Comparison of ENCODE assay signal across 32 mouse cellular contexts in genomic region chr9:121015810-121016502, GRCm38 (mm10).
A peak's percentile ranks its signal among the peaks of the same experiment; 100 is the strongest.
DNase-seq lines count a peak whose midpoint lies in the region; ATAC-seq and TF ChIP-seq lines count a peak whose summit lies in the region.
"Had no signal": no experiment of that assay in that cellular context is flagged by ENCODE, and none has a peak within 500 bp of the region (broad histone marks: within the 10 kb centered on the region; RNA-seq: fewer than 3 reads in every experiment).

No protein-coding gene starts in this region.

- H3K4me2 ChIP-seq in lung, embryonic 16.5 days (ENCODE audit: low read depth, low read length): no peak overlapping the region
- no peak overlapping the region for H3K4me2 ChIP-seq in limb, embryonic 15.5 days
- H3K4me2 ChIP-seq: embryonic facial prominence, embryonic 15.5 days; forebrain, embryonic 13.5 days; heart, embryonic 12.5 days; hindbrain, embryonic 13.5 days; lung, embryonic 14.5 days; midbrain, embryonic 13.5 days; neural tube, embryonic 13.5 days had no signal

- no peak overlapping the region for H3K4me3 ChIP-seq in lung, embryonic 16.5 days (ENCODE audit: low read length)
- no peak overlapping the region for H3K4me3 ChIP-seq in lung, adult 2 months (replicated peaks; ENCODE audit: extremely low read depth, low read depth, low read length)
- no peak overlapping the region for H3K4me3 ChIP-seq in limb, embryonic 15.5 days
- H3K4me3 ChIP-seq: embryonic facial prominence, embryonic 15.5 days; forebrain, embryonic 13.5 days; heart, embryonic 12.5 days; hindbrain, embryonic 13.5 days; megakaryocyte, embryonic 14.5 days; midbrain, embryonic 13.5 days; neural tube, embryonic 13.5 days had no signal

- 48% methylated on average over 11 of the region's 11 CpGs for WGBS in lung, embryonic 16.5 days
- WGBS in lung, adult 2 months: 68% methylated on average over 11 of the region's 11 CpGs
- WGBS in limb, embryonic 15.5 days: 52% methylated on average over 11 of the region's 11 CpGs

- TF ChIP-seq CTCF in lung, adult 2 months (IDR thresholded peaks at IDR 0.05; ENCODE audit: insufficient read depth, low read length): no peak

- no peaks in the 10 kb centered on the region for H3K9me3 ChIP-seq in lung, embryonic 16.5 days (ENCODE audit: control insufficient read depth, low read length)
- no peaks in the 10 kb centered on the region for H3K9me3 ChIP-seq in limb, embryonic 15.5 days
- H3K9me3 ChIP-seq: embryonic facial prominence, embryonic 15.5 days; forebrain, embryonic 13.5 days; hindbrain, embryonic 13.5 days; midbrain, embryonic 13.5 days; neural tube, embryonic 13.5 days had no signal

- peak; percentile 61; the same call in 1 of the 2 replicates for ATAC-seq in lung, embryonic 16.5 days (ENCODE audit: low read depth)
- no peak for ATAC-seq in limb, embryonic 15.5 days (ENCODE audit: insufficient number of reproducible peaks, low FRiP score, low TSS enrichment, low read depth)
- no peak for ATAC-seq in monocyte, adult 5-6 weeks (replicated peaks; ENCODE audit: insufficient number of reproducible peaks, low FRiP score, low TSS enrichment, poor library complexity, severe bottlenecking)
- ATAC-seq: forebrain, embryonic 13.5 days; intestine, embryonic 16.5 days; midbrain, embryonic 13.5 days had no signal

- no peaks in the 10 kb centered on the region for H3K36me3 ChIP-seq in lung, embryonic 16.5 days (ENCODE audit: control insufficient read depth, insufficient read depth, low read length)
- H3K36me3 ChIP-seq in limb, embryonic 15.5 days: no peaks in the 10 kb centered on the region
- H3K36me3 ChIP-seq: embryonic facial prominence, embryonic 15.5 days; heart, embryonic 12.5 days; hindbrain, embryonic 13.5 days; midbrain, embryonic 13.5 days; neural tube, embryonic 13.5 days had no signal

- no peak overlapping the region for H3K9ac ChIP-seq in lung, embryonic 16.5 days (ENCODE audit: low read length)
- no peak overlapping the region for H3K9ac ChIP-seq in limb, embryonic 15.5 days
- H3K9ac ChIP-seq: embryonic facial prominence, embryonic 15.5 days; forebrain, embryonic 13.5 days; heart, embryonic 12.5 days; hindbrain, embryonic 13.5 days; liver, embryonic 14.5 days; lung, embryonic 14.5 days; midbrain, embryonic 13.5 days; neural tube, embryonic 13.5 days had no signal

- H3K4me1 ChIP-seq in lung, embryonic 16.5 days (replicated peaks; ENCODE audit: control insufficient read depth, insufficient read depth, low read length): no peaks in the 10 kb centered on the region
- no peaks in the 10 kb centered on the region for H3K4me1 ChIP-seq in lung, adult 2 months (ENCODE audit: control insufficient read depth, insufficient read depth, low read length)
- H3K4me1 ChIP-seq in limb, embryonic 15.5 days: peaks cover 19% of the 10 kb centered on the region

- H3K27me3 ChIP-seq in lung, embryonic 16.5 days (ENCODE audit: control insufficient read depth, insufficient read depth, low read depth, low read length): no peaks in the 10 kb centered on the region
- H3K27me3 ChIP-seq in limb, embryonic 15.5 days: no peaks in the 10 kb centered on the region
- H3K27me3 ChIP-seq: CH12.LX; embryonic facial prominence, embryonic 15.5 days; forebrain, embryonic 13.5 days; heart, embryonic 12.5 days; hindbrain, embryonic 13.5 days; midbrain, embryonic 13.5 days; neural tube, embryonic 13.5 days had no signal

- no peak overlapping the region for H3K27ac ChIP-seq in lung, embryonic 16.5 days (ENCODE audit: low read length)
- H3K27ac ChIP-seq in limb, embryonic 15.5 days: peak overlapping the region; percentile 63
- H3K27ac ChIP-seq: forebrain, embryonic 13.5 days; hindbrain, embryonic 13.5 days; liver, embryonic 14.5 days; midbrain, embryonic 13.5 days; neural tube, embryonic 13.5 days had no signal

- no peak for TF ChIP-seq POLR2A in lung, adult 2 months (IDR thresholded peaks at IDR 0.05; ENCODE audit: borderline replicate concordance, extremely low read depth, low read depth, low read length)

- no peak for DNase-seq in lung, adult 2 months
- DNase-seq in 3T3-L1 (ENCODE audit: low read depth, low spot score): peak; percentile 20
- DNase-seq in NIH3T3 (ENCODE audit: low read depth): peak; percentile 30
- no peak for DNase-seq in urinary bladder, adult 18-20 months (ENCODE audit: low spot score in 2 of 2)
- DNase-seq: adrenal gland, adult 8-10 months; cerebellum, adult 11 months; cerebellum, adult 9-10 months; cerebellum, postnatal 36 days; gastrocnemius, postnatal 36 days; heart, adult 18-20 months; heart, postnatal 4 days; kidney, adult 8-10 months; kidney, postnatal 10 days; layer of hippocampus, adult 9-11 months; liver; lung, embryonic 14.5 days; lung, postnatal 4 days; thymus, adult 18-20 months; thymus, postnatal 25 days had no signal

Comparison
In these comparisons a context has a peak if more than half of its experiments do, and no peak if none do; other contexts are left out.
1. DNase-seq: peak in 3T3-L1 (single experiment) and NIH3T3 (single experiment); none in lung, adult 2 months (single experiment) and urinary bladder, adult 18-20 months (0 of 2).